ENCODE assay signal across 7 mouse cellular contexts in the genomic region with DNA sequence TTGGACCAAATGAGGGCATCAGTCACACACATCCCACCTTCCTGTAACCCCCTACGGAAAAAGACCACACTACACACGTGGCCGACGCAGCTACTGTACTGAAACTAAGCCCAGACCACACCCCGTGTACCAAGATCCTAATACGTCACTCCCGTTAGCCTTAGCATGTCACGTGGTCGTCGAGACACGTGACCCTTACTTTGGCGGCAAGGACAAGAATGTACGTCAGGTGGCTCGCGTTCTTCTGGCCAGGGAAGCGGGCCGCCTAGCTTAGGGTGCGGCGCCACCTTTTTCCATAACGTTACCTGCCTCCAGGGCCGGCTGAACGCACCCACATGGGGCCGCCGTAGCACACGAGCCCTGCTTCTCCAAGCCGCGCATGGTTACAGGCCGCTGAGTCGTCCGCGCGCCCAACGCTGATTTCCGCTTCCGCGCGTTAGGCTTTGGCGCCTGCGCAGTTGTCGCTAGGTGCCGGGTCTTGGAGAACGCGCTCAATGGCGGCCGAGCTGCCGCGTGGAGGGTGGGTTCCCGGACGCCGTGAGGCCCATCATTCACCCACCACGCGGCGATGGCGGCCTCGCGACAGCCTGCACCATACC. TPM values are rescaled to one million over a fixed set of nuclear protein-coding genes. Genes with fewer than 3 reads are reported as not detected.
DNase-seq lines count a peak whose midpoint lies in the region; ATAC-seq lines count a peak whose summit lies in the region.

A gene (minus strand): TSS at position 425 of the 599 bp plus-strand sequence.

- H3K27me3 ChIP-seq in intestine, embryonic 16.5 days (replicated peaks; ENCODE audit: control insufficient read depth, insufficient read depth, low read length), result no peaks in the 10 kb centered on the region
- H3K27me3 ChIP-seq in midbrain, embryonic 11.5 days (ENCODE audit: control insufficient read depth, insufficient read depth, low read length), result no peaks in the 10 kb centered on the region

- H3K4me2 ChIP-seq in intestine, embryonic 16.5 days (ENCODE audit: low read depth, low read length), result peak within 1 kb of the TSS; percentile 60
- peak within 1 kb of the TSS; percentile 42 for H3K4me2 ChIP-seq in midbrain, embryonic 11.5 days

- under 1% methylated on average over 56 of the region's 56 CpGs for WGBS in intestine, embryonic 16.5 days
- under 1% methylated on average over 56 of the region's 56 CpGs for WGBS in midbrain, embryonic 11.5 days

- intact Hi-C loops in left cerebral cortex, postnatal 36 days (cut with DNase I), result loop anchor here (1.0 to 10.0 kb wide), 3 partner anchors 62 to 266 kb away; a partner anchor contains a TSS

- H3K9me3 ChIP-seq in intestine, embryonic 16.5 days (ENCODE audit: control insufficient read depth, low read length), result no peaks in the 10 kb centered on the region
- H3K9me3 ChIP-seq in midbrain, embryonic 11.5 days (ENCODE audit: control insufficient read depth, low read length), result no peaks in the 10 kb centered on the region

- peak within 1 kb of the TSS; percentile 84 for H3K9ac ChIP-seq in intestine, embryonic 16.5 days (ENCODE audit: low read depth, low read length)
- peak within 1 kb of the TSS; percentile 93 for H3K9ac ChIP-seq in midbrain, embryonic 11.5 days (ENCODE audit: low read length)

- peak within 1 kb of the TSS; percentile 96 for H3K27ac ChIP-seq in intestine, embryonic 16.5 days (ENCODE audit: low read length)
- H3K27ac ChIP-seq in midbrain, embryonic 11.5 days (ENCODE audit: low read depth, low read length), result peak within 1 kb of the TSS; percentile 74

- no peaks in the 10 kb centered on the region for H3K4me1 ChIP-seq in intestine, embryonic 16.5 days (ENCODE audit: control insufficient read depth, insufficient read depth, low read length)
- peaks cover 2% of the 10 kb centered on the region; the same call in 1 of the 2 replicates for H3K4me1 ChIP-seq in midbrain, embryonic 11.5 days (ENCODE audit: control insufficient read depth, insufficient read depth, low read length)

- H3K4me3 ChIP-seq in intestine, embryonic 16.5 days (ENCODE audit: low read length), result peak within 1 kb of the TSS; percentile 72
- H3K4me3 ChIP-seq in midbrain, embryonic 11.5 days (ENCODE audit: low read depth, low read length), result peak within 1 kb of the TSS; percentile 54

- no peaks in the 10 kb centered on the region for H3K36me3 ChIP-seq in intestine, embryonic 16.5 days (ENCODE audit: control insufficient read depth, insufficient read depth, low read length)
- H3K36me3 ChIP-seq in midbrain, embryonic 11.5 days (ENCODE audit: control insufficient read depth, insufficient read depth, low read length), result 0 out of 2 replicates have a peak, but pooled peaks cover 3% of the 10 kb centered on the region

- DNase-seq in adrenal gland, adult 8-10 months, result peak; percentile 92
- peak; percentile 96 for DNase-seq in embryo, embryonic 9.5 days (ENCODE audit: extremely low spot score)
- peak; percentile 88 to 95 for DNase-seq in gastrocnemius, postnatal 4 days (ENCODE audit: low spot score in 2 of 2)
- DNase-seq in left cerebral cortex, postnatal 36 days (ENCODE audit: low spot score in 2 of 2), result peak; percentile 97
- DNase-seq in midbrain, embryonic 11.5 days (ENCODE audit: low spot score, missing footprints), result peak; percentile 100
- peak; percentile 100 for DNase-seq in skeletal muscle tissue, adult 2 months (ENCODE audit: low read depth, low spot score)

- ATAC-seq in intestine, embryonic 16.5 days, result peak; percentile 96
- peak; percentile 95 for ATAC-seq in midbrain, embryonic 11.5 days (ENCODE audit: low FRiP score)

RNA-seq across cellular contexts. Expression of the gene that starts here (rescaled TPM):
- total RNA-seq in adrenal gland, adult 8-10 months (2022), result 1 to 10 TPM; 5.6 to 7.8 (median 6.7) TPM
- total RNA-seq in gastrocnemius, postnatal 4 days (2021), result 1 to 10 TPM; 3.9 to 4.1 TPM
- 12.5 and 13.0 TPM in 2 replicates for polyA plus RNA-seq in intestine, embryonic 16.5 days (2015; fragmentation: Nextera tagmentation; extraction: Ambion mirVana)
- total RNA-seq in left cerebral cortex, postnatal 36 days (2021), result 1 to 10 TPM; 3.6 to 4.9 TPM
- 11.9 and 13.8 TPM in 2 replicates for polyA plus RNA-seq in midbrain, embryonic 11.5 days (2014; fragmentation: Nextera tagmentation; extraction: Ambion mirVana)

Comparison
In these comparisons a context has a peak if more than half of its experiments do, and no peak if none do; other contexts are left out.
1. Peak in every context shown above with its lines: DNase-seq, ATAC-seq, H3K4me3 ChIP-seq and H3K27ac ChIP-seq.